Mouse (Mus musculus): ENCODE measurements around the gene Sp100.

The Sp100 gene

DNA sequence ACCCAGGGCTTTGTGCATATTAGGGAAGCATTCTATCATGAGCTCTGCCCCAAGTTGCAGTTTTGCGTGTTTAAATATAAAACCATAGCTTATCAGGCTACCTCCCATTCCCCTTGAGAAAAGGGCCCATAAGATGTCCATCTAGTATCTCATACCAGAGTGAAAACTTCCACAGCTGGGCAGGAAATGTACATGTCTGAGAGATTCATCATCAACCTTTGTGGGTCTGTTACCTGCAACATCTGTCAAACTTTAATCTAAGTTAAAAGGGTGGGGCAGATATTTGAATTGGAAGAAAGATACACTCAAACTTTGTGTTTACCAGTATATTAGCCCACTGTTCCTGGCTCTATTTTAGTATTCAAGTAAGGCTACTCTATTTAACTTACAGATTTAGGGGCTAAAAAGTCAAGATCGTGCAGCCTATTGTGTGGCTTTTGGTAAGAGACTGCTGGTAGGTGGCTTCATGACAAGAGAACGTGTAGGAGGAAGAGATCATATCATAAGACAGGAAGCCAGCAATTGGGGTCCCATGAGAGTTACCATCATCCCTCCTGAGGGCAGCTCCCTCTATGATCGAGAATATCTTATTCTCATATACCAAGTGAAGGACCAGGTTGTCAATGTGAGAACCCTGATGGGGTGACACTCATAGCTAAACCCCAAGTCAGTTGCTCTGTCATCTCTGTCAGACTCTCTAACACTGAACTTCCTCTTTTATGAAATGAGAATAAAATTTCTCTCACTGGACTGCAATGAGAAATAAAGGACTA is 48.1 kb downstream of the Sp100 start:
- no peak for DNase-seq (ENCODE audit: low read depth, low spot score)

GRCm38 (mm10) chr1:85702531-85702930 is 52.7 kb downstream of the Sp100 start:
- no peak for DNase-seq (ENCODE audit: low read depth, low spot score)

DNA sequence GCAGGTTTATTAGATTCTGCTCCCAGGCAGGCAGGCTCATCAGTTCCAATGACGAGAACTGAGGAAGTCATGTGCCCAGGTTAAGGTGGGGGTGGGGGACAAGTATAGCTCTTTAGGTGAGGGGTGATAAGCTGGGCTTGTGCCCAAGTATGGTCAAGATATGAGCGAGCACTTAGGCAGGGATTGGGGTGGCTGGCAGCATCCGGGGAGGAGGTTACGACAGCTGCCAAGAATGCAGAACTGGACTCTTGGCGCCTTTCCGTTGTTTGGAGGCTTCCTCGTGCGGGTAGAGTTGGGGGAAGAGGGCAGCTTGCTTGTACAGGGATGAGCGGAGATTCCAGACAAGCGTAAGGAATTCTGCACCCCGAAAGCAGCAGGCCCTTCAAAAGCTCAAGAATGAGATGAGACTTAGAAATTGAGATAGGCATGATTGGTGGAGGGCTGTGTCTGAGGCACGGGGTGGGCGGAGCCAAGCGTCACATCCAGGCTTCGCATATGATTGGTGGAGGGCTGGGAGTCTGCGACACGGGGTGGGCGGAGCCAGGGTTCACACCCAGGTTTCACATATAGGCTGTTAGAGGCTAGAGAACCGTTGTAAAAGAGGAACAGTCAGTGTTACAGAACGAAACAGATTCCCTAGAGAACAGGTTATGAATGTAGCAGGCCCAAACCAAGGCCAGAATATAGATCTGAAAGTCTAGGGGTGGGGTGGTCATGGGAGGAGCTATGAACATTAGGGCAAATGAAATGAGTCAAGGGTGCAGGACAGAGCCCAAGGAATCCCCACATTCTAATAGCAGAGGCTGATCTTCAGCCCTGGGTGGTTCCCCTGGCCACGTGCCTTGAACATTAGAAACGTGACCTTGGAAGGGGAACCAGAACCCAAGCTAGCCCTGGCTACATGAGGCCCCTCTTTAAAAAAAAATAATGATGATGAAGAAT is 53.7 kb downstream of the Sp100 start:
- peak; percentile 67 for DNase-seq (ENCODE audit: low read depth, low spot score)

DNA sequence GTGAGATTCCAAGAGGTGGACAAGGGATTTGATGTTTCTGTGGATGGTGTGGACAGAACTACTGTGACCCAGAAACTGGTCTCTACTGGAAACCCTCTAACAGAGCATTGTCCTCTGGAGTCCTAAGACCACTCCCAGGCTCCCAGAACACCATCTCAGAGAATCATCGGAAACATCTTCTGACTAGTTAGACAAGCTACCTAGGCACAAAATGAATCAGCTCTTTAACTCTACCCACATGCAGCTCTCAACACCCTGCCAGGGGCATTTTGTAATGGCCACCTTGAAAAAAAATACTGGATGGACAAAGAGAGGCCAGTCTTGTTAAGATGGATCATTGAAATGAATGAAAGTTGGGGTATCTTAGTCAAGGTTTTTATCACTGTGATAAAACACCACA is 55.8 kb downstream of the Sp100 start:
- no peak for DNase-seq (ENCODE audit: low read depth, low spot score)

GRCm38 (mm10) chr1:85706754-85707153 is 57.0 kb downstream of the Sp100 start:
- no peak for DNase-seq (ENCODE audit: low read depth, low spot score)

- DNase-seq (ENCODE audit: low read depth, low spot score), result no peak
Measured at GRCm38 (mm10) chr1:85714501-85714900, 64.7 kb downstream of the Sp100 start.

GRCm38 (mm10) chr1:85716447-85717027 is 66.7 kb downstream of the Sp100 start:
- DNase-seq (ENCODE audit: low read depth, low spot score), result no peak

- no peak for DNase-seq (ENCODE audit: low read depth, low spot score)
Measured at GRCm38 (mm10) chr1:85719049-85719448, 69.3 kb downstream of the Sp100 start.

DNA sequence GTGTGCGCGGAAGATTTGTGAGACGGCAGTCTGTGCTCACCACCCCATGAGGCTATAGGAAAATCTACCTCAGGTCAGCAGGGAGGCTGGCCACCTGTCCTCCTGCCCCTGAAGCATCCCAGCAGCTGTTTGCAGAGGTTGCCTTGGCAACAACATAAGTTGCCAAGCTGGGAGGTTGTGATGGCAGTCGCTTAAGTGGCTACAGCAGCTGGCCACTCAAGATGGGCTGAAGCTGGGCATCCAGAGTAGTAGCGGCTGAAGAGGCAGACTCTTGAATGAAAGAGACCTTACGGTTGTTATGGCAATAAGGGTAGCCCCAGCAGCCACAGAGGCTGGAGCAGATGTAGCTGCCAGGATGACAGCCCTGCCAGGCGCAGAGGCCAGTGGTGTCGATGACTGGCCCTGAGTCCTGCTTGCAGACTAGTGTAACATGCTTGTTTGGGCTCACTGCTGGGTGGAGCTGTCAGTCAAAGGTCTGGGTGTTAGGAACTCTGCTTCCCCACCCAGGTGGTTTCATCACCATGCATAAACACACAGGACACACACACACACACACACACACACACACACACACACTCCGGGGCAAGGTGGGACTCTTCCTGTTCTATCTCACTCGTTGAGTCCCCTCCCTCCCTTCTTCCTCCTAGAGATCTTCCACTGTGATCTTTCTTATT is 70.6 kb downstream of the Sp100 start:
- no peak for DNase-seq (ENCODE audit: low read depth, low spot score)

DNA sequence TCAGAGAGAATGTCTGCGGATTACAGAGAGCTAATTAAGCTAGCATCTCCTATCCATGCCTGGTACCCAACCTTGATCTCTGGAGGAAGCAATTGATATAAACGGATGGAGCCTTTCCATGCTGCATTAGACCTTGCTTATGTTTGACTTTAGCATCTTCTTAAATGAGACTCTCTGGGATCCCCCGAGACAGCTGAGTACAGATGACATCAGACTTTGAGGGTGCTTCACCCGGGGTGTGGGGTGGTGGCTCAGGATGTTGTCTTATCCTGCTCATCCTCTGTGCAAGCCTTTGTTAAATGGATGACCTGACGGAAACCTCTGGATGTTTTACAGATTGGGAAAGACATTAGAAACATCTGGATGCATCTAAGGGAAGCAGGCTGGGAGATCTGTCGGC is 80.7 kb downstream of the Sp100 start:
- no peak for DNase-seq (ENCODE audit: low read depth, low spot score)

GRCm38 (mm10) chr1:85732581-85732980 is 82.8 kb downstream of the Sp100 start:
- DNase-seq (ENCODE audit: low read depth, low spot score), result no peak

GRCm38 (mm10) chr1:85734511-85734910 is 84.7 kb downstream of the Sp100 start:
- no peak for DNase-seq (ENCODE audit: low read depth, low spot score)

- DNase-seq (ENCODE audit: low read depth, low spot score), result no peak
Measured at GRCm38 (mm10) chr1:85735463-85736123, 85.8 kb downstream of the Sp100 start.

DNA sequence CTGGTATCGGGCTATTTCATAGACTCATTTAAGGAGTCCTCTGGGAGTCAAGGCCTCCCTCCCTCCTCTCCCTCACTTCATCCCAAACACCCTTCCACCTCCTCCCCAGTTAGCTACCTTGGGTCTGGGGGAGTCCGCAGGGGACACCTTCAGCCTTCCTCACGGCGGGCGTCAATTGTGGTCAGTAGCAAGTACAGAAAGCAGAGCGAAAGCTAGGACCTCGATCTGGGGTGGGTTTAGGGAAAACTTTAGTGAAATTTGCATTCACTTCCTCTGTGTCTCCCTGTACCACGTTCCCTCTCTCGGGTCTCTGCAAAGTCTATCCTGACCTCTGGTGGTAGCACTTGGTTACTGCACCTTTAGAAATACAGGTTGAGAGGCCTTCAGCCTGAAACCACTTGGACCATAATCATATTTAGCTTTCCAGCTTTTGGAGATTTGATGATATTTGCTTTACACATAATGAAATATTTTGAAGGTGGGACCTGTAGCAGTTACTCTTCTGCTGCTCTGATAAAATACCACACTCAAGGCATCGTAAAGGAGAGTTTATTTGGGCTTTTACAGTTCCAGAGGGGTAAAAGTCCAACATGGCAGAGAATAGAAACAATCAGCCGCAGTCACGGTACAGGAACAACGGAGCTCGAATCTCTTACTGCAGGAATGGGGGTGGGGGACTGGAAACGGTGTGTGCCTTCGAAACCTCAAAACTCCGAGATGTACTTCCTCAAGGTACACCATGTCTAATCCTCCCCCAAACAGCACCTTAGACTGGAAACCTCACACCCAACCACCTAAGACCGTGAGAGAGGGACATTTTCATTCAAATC is 86.8 kb downstream of the Sp100 start:
- peak; percentile 66 for DNase-seq (ENCODE audit: low read depth, low spot score)

DNA sequence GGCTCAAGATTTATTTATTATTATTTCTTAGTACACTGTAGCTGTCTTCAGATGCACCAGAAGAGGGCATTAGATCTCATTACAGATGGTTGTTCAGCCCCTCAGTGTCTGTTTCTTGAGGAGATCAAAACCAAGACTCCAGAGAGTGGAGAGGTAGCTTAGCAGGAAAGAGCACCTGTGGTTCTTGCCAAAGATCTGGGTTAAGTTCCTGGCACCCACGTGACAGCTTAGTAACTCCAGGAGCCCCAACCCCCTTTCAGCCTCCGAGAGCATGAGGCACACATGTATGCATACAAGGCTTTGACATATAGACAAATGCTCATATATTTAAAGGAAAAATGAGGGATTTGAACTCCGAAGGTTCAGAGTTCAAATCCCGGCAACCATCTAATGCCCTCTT is 89.2 kb downstream of the Sp100 start:
- no peak for DNase-seq (ENCODE audit: low read depth, low spot score)

- DNase-seq (ENCODE audit: low read depth, low spot score), result no peak
Measured at GRCm38 (mm10) chr1:85739819-85740218, 90.0 kb downstream of the Sp100 start.

DNA sequence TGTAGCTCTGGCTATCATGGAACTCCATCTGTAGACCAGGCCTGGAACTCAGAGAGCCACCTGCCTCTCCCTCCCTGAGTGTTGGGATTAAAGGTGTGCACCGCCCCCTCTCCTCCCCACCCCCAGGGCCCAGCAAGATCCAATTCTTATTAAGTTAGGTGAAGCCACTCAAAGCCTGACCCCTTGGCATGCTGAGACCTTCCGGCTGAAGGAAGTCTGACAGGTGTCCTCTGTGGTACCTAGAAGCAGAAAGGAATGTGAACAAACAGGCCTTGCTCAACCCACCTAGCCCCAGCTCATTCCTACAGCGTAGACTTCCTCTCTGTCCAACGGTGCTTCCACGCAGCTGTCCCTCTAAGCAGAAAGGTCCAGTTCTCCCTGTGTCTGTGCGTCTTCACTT is 91.1 kb downstream of the Sp100 start:
- DNase-seq (ENCODE audit: low read depth, low spot score), result no peak

GRCm38 (mm10) chr1:85742333-85742732 is 92.5 kb downstream of the Sp100 start:
- DNase-seq (ENCODE audit: low read depth, low spot score), result no peak

GRCm38 (mm10) chr1:85742916-85743505 is 93.2 kb downstream of the Sp100 start:
- DNase-seq (ENCODE audit: low read depth, low spot score), result no peak

- DNase-seq (ENCODE audit: low read depth, low spot score), result no peak
Measured at GRCm38 (mm10) chr1:85744539-85744938, 94.8 kb downstream of the Sp100 start.

Measured in embryo, embryonic 11.5 days (tissue).